Mouse (Mus musculus) CH12.LX (cell line): ENCODE measurements around the gene Ugt1a6b.

Experiments used
- BHLHE40 ChIP-seq: IDR thresholded peaks from 2 replicates; pipeline ENCODE4 v1.6.1; 2011; ENCODE audit warnings: mild to moderate bottlenecking, low read depth, low read length, improper control_type of control experiment
- CTCF ChIP-seq, 2 experiments: IDR thresholded peaks in 1 of 2; conservative IDR thresholded peaks in 1 of 2; 2 replicates each; pipeline ENCODE4 v1.5.1; 2011 to 2012; ENCODE audit warnings: low read depth in 2 of 2, low read length in 2 of 2, improper control_type of control experiment in 1 of 2, inconsistent platforms in 1 of 2, mild to moderate bottlenecking in 1 of 2, moderate library complexity in 1 of 2
- E2F4 ChIP-seq: IDR thresholded peaks from 2 replicates; pipeline ENCODE4 v1.6.1; 2011; ENCODE audit warnings: low read depth, low read length, improper control_type of control experiment; ENCODE audit not compliant: insufficient replicate concordance
- ELF1 ChIP-seq: IDR thresholded peaks from 2 replicates; pipeline ENCODE4 v1.6.1; 2014; ENCODE audit warnings: low read depth, mild to moderate bottlenecking, inconsistent platforms, low read length, improper control_type of control experiment
- EP300 ChIP-seq: IDR thresholded peaks from 2 replicates; pipeline ENCODE4 v1.6.1; 2011; ENCODE audit warnings: low read length, improper control_type of control experiment
- ETS1 ChIP-seq: conservative IDR thresholded peaks from 2 replicates; pipeline ENCODE4 v1.6.1; 2012; ENCODE audit warnings: low read depth, mild to moderate bottlenecking, inconsistent platforms, low read length, improper control_type of control experiment, moderate library complexity
- HCFC1 ChIP-seq: IDR thresholded peaks from 2 replicates; pipeline ENCODE4 v1.6.1; 2012; ENCODE audit warnings: low read depth, mild to moderate bottlenecking, inconsistent platforms, low read length, improper control_type of control experiment
- IRF4 ChIP-seq: IDR thresholded peaks from 2 replicates; pipeline ENCODE4 v1.6.1; 2014; ENCODE audit warnings: low read depth, mild to moderate bottlenecking, inconsistent platforms, low read length, improper control_type of control experiment
- MAFK ChIP-seq: IDR thresholded peaks from 2 replicates; pipeline ENCODE4 v1.6.1; 2011; ENCODE audit warnings: low read length, improper control_type of control experiment; ENCODE audit not compliant: insufficient replicate concordance
- MAX ChIP-seq: IDR thresholded peaks from 2 replicates; pipeline ENCODE4 v1.6.1; 2011; ENCODE audit warnings: low read length, improper control_type of control experiment
- MYC ChIP-seq: IDR thresholded peaks from 2 replicates; pipeline ENCODE4 v1.6.1; 2011; ENCODE audit warnings: low read depth, mild to moderate bottlenecking, improper control_type of control experiment, low read length
- NRF1 ChIP-seq: IDR thresholded peaks from 2 replicates; pipeline ENCODE4 v1.6.1; 2014; ENCODE audit warnings: low read depth, mild to moderate bottlenecking, inconsistent platforms, low read length, improper control_type of control experiment, moderate library complexity
- POLR2A ChIP-seq: IDR thresholded peaks from 2 replicates; pipeline ENCODE4 v1.6.1; 2011; ENCODE audit warnings: low read depth, mild to moderate bottlenecking, improper control_type of control experiment, low read length
- ZKSCAN1 ChIP-seq: IDR thresholded peaks from 2 replicates; pipeline ENCODE4 v1.6.1; 2012; ENCODE audit warnings: low read depth, inconsistent platforms, low read length, improper control_type of control experiment, borderline replicate concordance

DNA sequence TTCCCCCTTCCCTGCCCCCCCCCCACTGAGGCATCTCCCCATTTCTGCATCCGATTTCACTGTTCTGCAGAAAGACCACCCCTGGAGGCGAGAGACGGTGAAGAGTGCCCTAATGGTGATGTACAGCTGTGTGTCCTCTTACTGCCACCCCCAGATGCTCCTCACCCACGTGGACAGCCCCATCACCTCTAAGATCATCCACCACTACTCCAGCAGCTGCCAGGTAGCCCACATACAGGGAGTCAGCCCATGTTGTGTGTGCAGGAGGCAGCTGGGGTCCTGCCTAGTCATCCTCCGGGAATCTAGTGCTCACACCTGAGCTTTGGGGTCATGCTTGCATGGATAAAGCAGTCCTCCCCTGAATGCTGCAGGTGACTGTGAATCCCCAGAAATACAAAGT is 140.8 kb downstream of the Ugt1a6b start:
- TF ChIP-seq CTCF (conservative IDR thresholded peaks at IDR 0.05 in 1 of 2, IDR thresholded peaks at IDR 0.05 in 1 of 2; ENCODE audit: low read depth in 2 of 2, low read length in 2 of 2) = no peak
- no peak for TF ChIP-seq MAX
- TF ChIP-seq IRF4 = no peak
- no peak for TF ChIP-seq ETS1
- no peak for TF ChIP-seq HCFC1
- no peak for TF ChIP-seq MAFK
- TF ChIP-seq NRF1 = no peak
- no peak for TF ChIP-seq POLR2A
- TF ChIP-seq EP300 = no peak
- TF ChIP-seq BHLHE40 = no peak
- TF ChIP-seq ELF1 = no peak
- no peak for TF ChIP-seq MYC
- no peak for TF ChIP-seq ZKSCAN1
- no peak for TF ChIP-seq E2F4
